Mouse (Mus musculus): ENCODE data around the gene Grsf1. TPM values are rescaled to one million over a fixed set of nuclear protein-coding genes. Genes with fewer than 3 reads are reported as not detected.
A peak's percentile ranks its signal among the peaks of the same experiment; 100 is the strongest.

The Grsf1 gene
- total and polyA plus RNA-seq, 2 experiments from 2014 or later: 39.9 to 61.8 TPM

GRCm38 (mm10) chr5:88720116-88721002, 44.4 kb upstream of the Grsf1 start, which contains the start of gene Mob1b:
Mob1b (plus strand) TSS chr5:88720855.
- Histone ChIP-seq H3K9ac (replicated peaks; ENCODE audit: low read length) (peak within 1 kb of the TSS; percentile 96), H3K4me3 (ENCODE audit: low read length) (peak within 1 kb of the TSS; percentile 92), H3K4me1 (ENCODE audit: insufficient read depth, low read length) (0 out of 2 replicates have a peak, but pooled peaks cover 9% of the 10 kb centered on the region), H3K36me3 (ENCODE audit: insufficient read depth, low read length) (no peaks in the 10 kb centered on the region), H3K27ac (peak within 1 kb of the TSS; percentile 97), H3K27me3 (ENCODE audit: insufficient read depth, low read length) (no peaks in the 10 kb centered on the region), H3K4me2 (ENCODE audit: low read depth, low read length) (peak within 1 kb of the TSS; percentile 88), H3K9me3 (ENCODE audit: low read length) (no peaks in the 10 kb centered on the region)
- ATAC-seq: peak; percentile 95
- DNase-seq (ENCODE audit: low spot score): peak; percentile 97
- no peak for TF ChIP-seq CTCF (IDR thresholded peaks at IDR 0.05; ENCODE audit: low read depth)
- WGBS: 2% methylated on average over 51 of the region's 54 CpGs

- no peak overlapping the region for H3K4me2 ChIP-seq (ENCODE audit: low read depth, low read length)
- ATAC-seq (no peak), DNase-seq (ENCODE audit: low spot score) (no peak)
- WGBS: 79% methylated on average over 2 of the region's 2 CpGs
- H3K9me3 ChIP-seq (ENCODE audit: low read length): no peaks in the 10 kb centered on the region
- H3K27ac ChIP-seq: no peak overlapping the region
- no peaks in the 10 kb centered on the region for H3K27me3 ChIP-seq (ENCODE audit: insufficient read depth, low read length)
- no peaks in the 10 kb centered on the region for H3K36me3 ChIP-seq (ENCODE audit: insufficient read depth, low read length)
- H3K9ac ChIP-seq (replicated peaks; ENCODE audit: low read length): no peak overlapping the region
- TF ChIP-seq CTCF (IDR thresholded peaks at IDR 0.05; ENCODE audit: low read depth): no peak
- H3K4me1 ChIP-seq (ENCODE audit: insufficient read depth, low read length): no peaks in the 10 kb centered on the region
- no peak overlapping the region for H3K4me3 ChIP-seq (ENCODE audit: low read length)
Measured at GRCm38 (mm10) chr5:88716983-88717382, 41.0 kb upstream of the Grsf1 start.

- no peak for TF ChIP-seq CTCF (IDR thresholded peaks at IDR 0.05; ENCODE audit: low read depth)
- DNase-seq (ENCODE audit: low spot score): no peak
- H3K27ac ChIP-seq: no peak overlapping the region
- H3K4me2 ChIP-seq (ENCODE audit: low read depth, low read length): no peak overlapping the region
- H3K36me3 ChIP-seq (ENCODE audit: insufficient read depth, low read length): no peaks in the 10 kb centered on the region
- 0 out of 2 replicates have a peak, but pooled peaks cover 5% of the 10 kb centered on the region for H3K4me1 ChIP-seq (ENCODE audit: insufficient read depth, low read length)
- no peaks in the 10 kb centered on the region for H3K27me3 ChIP-seq (ENCODE audit: insufficient read depth, low read length)
- no peak overlapping the region for H3K4me3 ChIP-seq (ENCODE audit: low read length)
- no peaks in the 10 kb centered on the region for H3K9me3 ChIP-seq (ENCODE audit: low read length)
- ATAC-seq: no peak
- 72% methylated on average over 6 of the region's 6 CpGs for WGBS
- no peak overlapping the region for H3K9ac ChIP-seq (replicated peaks; ENCODE audit: low read length)
Measured at GRCm38 (mm10) chr5:88712328-88712727, 36.4 kb upstream of the Grsf1 start.

- Histone ChIP-seq H3K27me3 (ENCODE audit: insufficient read depth, low read length) (no peaks in the 10 kb centered on the region), H3K4me1 (ENCODE audit: insufficient read depth, low read length) (0 out of 2 replicates have a peak, but pooled peaks cover 5% of the 10 kb centered on the region), H3K36me3 (ENCODE audit: insufficient read depth, low read length) (no peaks in the 10 kb centered on the region), H3K9ac (replicated peaks; ENCODE audit: low read length) (no peak overlapping the region), H3K4me2 (ENCODE audit: low read depth, low read length) (peak overlapping the region; percentile 3; the same call in 1 of the 2 replicates), H3K27ac (no peak overlapping the region), H3K4me3 (ENCODE audit: low read length) (no peak overlapping the region), H3K9me3 (ENCODE audit: low read length) (no peaks in the 10 kb centered on the region)
- WGBS: 25% methylated on average over 10 of the region's 10 CpGs
- ATAC-seq (peak; percentile 41; the same call in 1 of the 2 replicates), DNase-seq (ENCODE audit: low spot score) (peak; percentile 22)
- no peak for TF ChIP-seq CTCF (IDR thresholded peaks at IDR 0.05; ENCODE audit: low read depth)
Measured at GRCm38 (mm10) chr5:88711618-88712224, 35.8 kb upstream of the Grsf1 start.

GRCm38 (mm10) chr5:88711128-88711527, 35.2 kb upstream of the Grsf1 start:
- H3K27ac ChIP-seq: no peak overlapping the region
- no peaks in the 10 kb centered on the region for H3K27me3 ChIP-seq (ENCODE audit: insufficient read depth, low read length)
- no peaks in the 10 kb centered on the region for H3K9me3 ChIP-seq (ENCODE audit: low read length)
- no peak overlapping the region for H3K4me3 ChIP-seq (ENCODE audit: low read length)
- 0 out of 2 replicates have a peak, but pooled peaks cover 5% of the 10 kb centered on the region for H3K4me1 ChIP-seq (ENCODE audit: insufficient read depth, low read length)
- peak; percentile 5 for DNase-seq (ENCODE audit: low spot score)
- no peak for TF ChIP-seq CTCF (IDR thresholded peaks at IDR 0.05; ENCODE audit: low read depth)
- no peak overlapping the region for H3K9ac ChIP-seq (replicated peaks; ENCODE audit: low read length)
- H3K4me2 ChIP-seq (ENCODE audit: low read depth, low read length): no peak overlapping the region
- no peaks in the 10 kb centered on the region for H3K36me3 ChIP-seq (ENCODE audit: insufficient read depth, low read length)
- ATAC-seq: peak; percentile 42; the same call in 1 of the 2 replicates

GRCm38 (mm10) chr5:88703551-88703950, 27.6 kb upstream of the Grsf1 start:
- H3K27ac ChIP-seq: no peak overlapping the region
- DNase-seq (ENCODE audit: low spot score): peak; percentile 13
- no peaks in the 10 kb centered on the region for H3K4me1 ChIP-seq (ENCODE audit: insufficient read depth, low read length)
- no peak overlapping the region for H3K4me2 ChIP-seq (ENCODE audit: low read depth, low read length)
- no peaks in the 10 kb centered on the region for H3K9me3 ChIP-seq (ENCODE audit: low read length)
- 63% methylated on average over 4 of the region's 4 CpGs for WGBS
- ATAC-seq: no peak
- H3K9ac ChIP-seq (replicated peaks; ENCODE audit: low read length): no peak overlapping the region
- H3K4me3 ChIP-seq (ENCODE audit: low read length): no peak overlapping the region
- no peak for TF ChIP-seq CTCF (IDR thresholded peaks at IDR 0.05; ENCODE audit: low read depth)
- no peaks in the 10 kb centered on the region for H3K27me3 ChIP-seq (ENCODE audit: insufficient read depth, low read length)
- H3K36me3 ChIP-seq (ENCODE audit: insufficient read depth, low read length): no peaks in the 10 kb centered on the region

All from hindbrain, postnatal 0 days (tissue).